In the genomic region with DNA sequence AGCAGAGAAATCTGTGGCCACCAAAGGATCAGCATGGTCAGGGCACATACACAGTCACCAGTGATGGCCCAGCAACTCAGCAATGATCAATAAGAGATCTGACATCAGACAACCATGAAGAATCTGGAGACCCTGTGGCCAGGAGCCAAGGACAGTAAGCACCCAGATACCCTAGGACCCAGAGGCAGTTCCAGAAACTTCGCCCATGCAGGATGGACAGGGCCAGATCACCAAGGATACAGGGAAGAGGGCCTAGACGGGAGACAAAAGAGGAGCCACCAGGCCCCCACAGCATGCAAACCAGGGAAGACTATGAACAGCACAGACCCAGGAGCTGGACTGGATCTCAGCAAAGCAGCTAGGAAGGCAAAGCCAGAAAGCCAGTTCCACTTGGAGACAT, we compare ENCODE assay signal across 10 mouse cellular contexts. TPM values are rescaled to one million over a fixed set of nuclear protein-coding genes. Genes with fewer than 3 reads are reported as not detected.
DNase-seq lines count a peak whose midpoint lies in the region; ATAC-seq lines count a peak whose summit lies in the region.
"Had no signal": no experiment of that assay in that cellular context is flagged by ENCODE, and none has a peak within 500 bp of the region (broad histone marks: within the 10 kb centered on the region; RNA-seq: fewer than 3 reads in every experiment).

No protein-coding gene starts in this region.

- 81% methylated on average over 2 of the region's 2 CpGs for WGBS in kidney, embryonic 14.5 days
- WGBS in embryonic facial prominence, embryonic 14.5 days, result 72% methylated on average over 2 of the region's 2 CpGs
- 57% methylated on average over 2 of the region's 2 CpGs for WGBS in forebrain, embryonic 15.5 days
- 52% methylated on average over 2 of the region's 2 CpGs for WGBS in midbrain, embryonic 15.5 days

- no peak for ATAC-seq in kidney, embryonic 14.5 days (ENCODE audit: low FRiP score, low TSS enrichment)
- no peak for ATAC-seq in embryonic facial prominence, embryonic 14.5 days (ENCODE audit: low read depth)
- ATAC-seq in forebrain, embryonic 15.5 days (replicated peaks), result no peak
- no peak for ATAC-seq in midbrain, embryonic 15.5 days (replicated peaks)

- H3K4me1 ChIP-seq in kidney, embryonic 14.5 days (ENCODE audit: control insufficient read depth, insufficient read depth, low read length), result peaks cover 77% of the 10 kb centered on the region
- peaks cover 47% of the 10 kb centered on the region for H3K4me1 ChIP-seq in embryonic facial prominence, embryonic 14.5 days (ENCODE audit: control insufficient read depth, insufficient read depth, low read length)
- peaks cover 92% of the 10 kb centered on the region for H3K4me1 ChIP-seq in forebrain, embryonic 15.5 days
- peaks cover 72% of the 10 kb centered on the region for H3K4me1 ChIP-seq in midbrain, embryonic 15.5 days

- H3K27ac ChIP-seq in kidney, embryonic 14.5 days (ENCODE audit: low read depth, low read length), result no peak overlapping the region
- H3K27ac ChIP-seq in embryonic facial prominence, embryonic 14.5 days (replicated peaks; ENCODE audit: low read depth, low read length), result 0 out of 2 replicates have a peak overlapping the region, but pooled peaks have one; percentile 8
- peak overlapping the region; percentile 90; the same call in 1 of the 2 replicates for H3K27ac ChIP-seq in forebrain, embryonic 15.5 days (replicated peaks)
- peak overlapping the region; percentile 24; the same call in 1 of the 2 replicates for H3K27ac ChIP-seq in midbrain, embryonic 15.5 days

- H3K4me3 ChIP-seq in kidney, embryonic 14.5 days (ENCODE audit: low read length), result no peak overlapping the region
- H3K4me3 ChIP-seq in embryonic facial prominence, embryonic 14.5 days (ENCODE audit: low read depth, low read length), result no peak overlapping the region
- no peak overlapping the region for H3K4me3 ChIP-seq in forebrain, embryonic 15.5 days
- no peak overlapping the region for H3K4me3 ChIP-seq in midbrain, embryonic 15.5 days
- H3K4me3 ChIP-seq: lung, embryonic 15.5 days had no signal

- H3K27me3 ChIP-seq in kidney, embryonic 14.5 days (ENCODE audit: control insufficient read depth, insufficient read depth, low read length), result no peaks in the 10 kb centered on the region
- H3K27me3 ChIP-seq in embryonic facial prominence, embryonic 14.5 days (replicated peaks; ENCODE audit: control insufficient read depth, insufficient read depth, low read length), result no peaks in the 10 kb centered on the region
- H3K27me3 ChIP-seq in forebrain, embryonic 15.5 days, result no peaks in the 10 kb centered on the region
- no peaks in the 10 kb centered on the region for H3K27me3 ChIP-seq in midbrain, embryonic 15.5 days (replicated peaks)
- H3K27me3 ChIP-seq: lung, embryonic 15.5 days had no signal

- peak overlapping the region; percentile 31; the same call in 1 of the 2 replicates for H3K9ac ChIP-seq in kidney, embryonic 14.5 days (ENCODE audit: low read depth, low read length)
- H3K9ac ChIP-seq in embryonic facial prominence, embryonic 14.5 days (ENCODE audit: low read depth, low read length), result peak overlapping the region; percentile 15; the same call in 1 of the 2 replicates
- no peak overlapping the region for H3K9ac ChIP-seq in forebrain, embryonic 15.5 days (replicated peaks)
- H3K9ac ChIP-seq in midbrain, embryonic 15.5 days, result no peak overlapping the region

- no peak overlapping the region for H3K4me2 ChIP-seq in kidney, embryonic 14.5 days (replicated peaks; ENCODE audit: low read depth, low read length)
- no peak overlapping the region for H3K4me2 ChIP-seq in embryonic facial prominence, embryonic 14.5 days (ENCODE audit: low read depth, low read length)
- H3K4me2 ChIP-seq in forebrain, embryonic 15.5 days (replicated peaks), result no peak overlapping the region
- H3K4me2 ChIP-seq in midbrain, embryonic 15.5 days, result no peak overlapping the region
- H3K4me2 ChIP-seq: lung, embryonic 15.5 days had no signal

- H3K9me3 ChIP-seq in kidney, embryonic 14.5 days (ENCODE audit: control insufficient read depth, low read length), result no peaks in the 10 kb centered on the region
- H3K9me3 ChIP-seq in embryonic facial prominence, embryonic 14.5 days (ENCODE audit: control insufficient read depth, low read length), result no peaks in the 10 kb centered on the region
- no peaks in the 10 kb centered on the region for H3K9me3 ChIP-seq in forebrain, embryonic 15.5 days
- no peaks in the 10 kb centered on the region for H3K9me3 ChIP-seq in midbrain, embryonic 15.5 days
- H3K9me3 ChIP-seq: lung, embryonic 15.5 days had no signal

- no peak for DNase-seq in kidney, postnatal 14 days
- DNase-seq in embryonic facial prominence, embryonic 14.5 days (ENCODE audit: low spot score), result no peak
- DNase-seq in thymus, postnatal 10 days (ENCODE audit: low spot score in 2 of 2), result no peak
- DNase-seq in liver, result no peak
- DNase-seq: cerebellum, adult 9-10 months; kidney, postnatal 4 days had no signal

- H3K36me3 ChIP-seq in kidney, embryonic 14.5 days (ENCODE audit: control insufficient read depth, insufficient read depth, low read length), result no peaks in the 10 kb centered on the region
- H3K36me3 ChIP-seq in embryonic facial prominence, embryonic 14.5 days (ENCODE audit: control insufficient read depth, insufficient read depth, low read length), result no peaks in the 10 kb centered on the region
- H3K36me3 ChIP-seq in forebrain, embryonic 15.5 days, result no peaks in the 10 kb centered on the region
- H3K36me3 ChIP-seq in midbrain, embryonic 15.5 days (replicated peaks), result no peaks in the 10 kb centered on the region
- H3K36me3 ChIP-seq: lung, embryonic 15.5 days had no signal

RNA-seq across cellular contexts. Expression of a gene that starts 47.0 kb away (rescaled TPM):
- 34.6 and 35.0 TPM in 2 replicates for polyA plus RNA-seq in kidney, embryonic 14.5 days (2014; fragmentation: Nextera tagmentation; extraction: Ambion mirVana)
- polyA plus RNA-seq in embryonic facial prominence, embryonic 14.5 days (2014; fragmentation: Nextera tagmentation; extraction: Ambion mirVana), result 34.9 and 37.3 TPM in 2 replicates
- polyA plus RNA-seq in forebrain, embryonic 15.5 days (2015; fragmentation: Nextera tagmentation; extraction: Ambion mirVana), result 30.2 and 31.6 TPM in 2 replicates
- 25.6 and 27.6 TPM in 2 replicates for polyA plus RNA-seq in midbrain, embryonic 15.5 days (2015; fragmentation: Nextera tagmentation; extraction: Ambion mirVana)

Comparison
In these comparisons a context has a peak if more than half of its experiments do, and no peak if none do; other contexts are left out.
1. H3K9ac ChIP-seq: peak in kidney, embryonic 14.5 days (single experiment) and embryonic facial prominence, embryonic 14.5 days (single experiment); none in forebrain, embryonic 15.5 days (single experiment) and midbrain, embryonic 15.5 days (single experiment).